Mouse (Mus musculus) hindbrain, embryonic 10.5 days (tissue): ENCODE measurements around the gene Pank4. TPM values are rescaled to one million over a fixed set of nuclear protein-coding genes. Genes with fewer than 3 reads are reported as not detected.

ENCODE experiments used
- DNase-seq: peaks from one replicate; pipeline ENCODE4 v3.0.0-alpha.2; 2017; ENCODE audit warnings: low spot score
- H3K27ac ChIP-seq: fragments of 300-500 bp; sonication (generic); 2 replicates; pipeline ENCODE4 v1.5.1; 2016; ENCODE audit warnings: mild to moderate bottlenecking, moderate library complexity
- H3K27me3 ChIP-seq: fragments of 300-500 bp; sonication (generic); 2 replicates; pipeline ENCODE4 v1.6.1; 2016; ENCODE audit warnings: mild to moderate bottlenecking; ENCODE audit not compliant: poor library complexity, insufficient read depth, severe bottlenecking
- H3K36me3 ChIP-seq: fragments of 300-500 bp; sonication (generic); 2 replicates; pipeline ENCODE4 v1.6.1; 2016; ENCODE audit warnings: mild to moderate bottlenecking, moderate library complexity
- H3K4me1 ChIP-seq: fragments of 300-500 bp; sonication (generic); replicated peaks from 2 replicates; pipeline ENCODE4 v1.6.1; 2016; ENCODE audit warnings: mild to moderate bottlenecking
- H3K4me3 ChIP-seq: fragments of 300-500 bp; sonication (generic); 2 replicates; pipeline ENCODE4 v1.5.1; 2016; ENCODE audit warnings: mild to moderate bottlenecking, moderate library complexity
- H3K9me3 ChIP-seq: fragments of 300-500 bp; sonication (generic); 2 replicates; pipeline ENCODE4 v1.6.1; 2016; ENCODE audit warnings: mild to moderate bottlenecking, moderate library complexity
- WGBS: fragments of 180-500 bp; shearing (Covaris S2); methylation state at CpG from one replicate; pipeline ENCODE4 v1.1.7; 2016; 5-methylcytosine and 5-hydroxymethylcytosine counted together
- polyA plus RNA-seq: library from polyadenylated mRNA; unstranded; fragments of >200 nt; fragmentation: Nextera tagmentation; extraction: Ambion mirVana; gene quantifications from 2 replicates; pipeline ENCODE4 v1.2.1, GENCODE M21; 2016

Pank4 gene
- polyA plus RNA-seq, 1 experiment from 2014 or later, result 39.9 TPM

DNA sequence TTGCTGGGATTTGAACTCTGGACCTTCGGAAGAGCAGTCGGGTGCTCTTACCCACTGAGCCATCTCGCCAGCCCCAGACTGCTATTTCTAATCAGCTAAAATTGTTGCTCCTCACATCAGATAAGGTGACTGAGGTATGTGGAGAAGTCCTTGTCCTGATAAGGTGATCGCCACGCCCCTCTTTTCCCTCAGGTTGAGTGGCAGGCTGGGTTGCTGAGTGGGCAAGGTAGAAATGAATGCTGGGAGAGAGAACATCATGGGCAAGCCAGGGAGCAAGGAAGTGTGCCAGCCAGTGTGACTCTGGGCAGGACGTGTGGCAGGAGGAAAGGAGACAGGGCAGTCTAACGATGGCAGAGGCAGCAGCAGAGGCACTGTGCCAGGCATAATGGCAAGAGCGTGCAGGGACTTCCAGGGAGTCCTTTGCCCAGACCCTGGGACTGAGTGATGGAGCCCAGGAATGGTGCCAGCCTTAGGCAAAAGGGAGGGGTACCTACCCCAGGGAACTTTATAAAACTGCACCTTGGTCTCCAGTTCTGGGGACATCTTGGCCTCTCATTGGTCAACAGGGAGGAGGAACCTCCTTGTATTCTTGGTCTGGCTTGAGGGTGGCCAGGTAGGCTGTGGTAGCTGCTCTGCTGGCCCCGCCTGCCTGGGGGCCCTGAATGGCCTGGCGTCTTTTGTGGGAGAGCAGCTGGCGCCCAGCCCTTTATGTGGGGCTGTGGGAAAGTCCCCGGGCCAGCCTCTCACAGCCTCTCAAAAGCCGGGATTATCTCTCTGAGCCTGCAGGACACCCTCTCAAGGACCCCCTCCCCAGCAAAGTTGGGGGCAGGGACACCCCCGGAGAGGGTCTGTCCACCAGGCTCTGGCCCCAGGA, 15.6 kb upstream of the Pank4 start:
- Histone ChIP-seq H3K4me3 (peak overlapping the region; percentile 36), H3K36me3 (no peaks in the 10 kb centered on the region), H3K27ac (peak overlapping the region; percentile 88), H3K9me3 (no peaks in the 10 kb centered on the region), H3K4me1 (peaks cover 94% of the 10 kb centered on the region), H3K27me3 (peaks cover 54% of the 10 kb centered on the region)
- 48% methylated on average over 14 of the region's 14 CpGs for WGBS
- DNase-seq, result peak; percentile 56

DNA sequence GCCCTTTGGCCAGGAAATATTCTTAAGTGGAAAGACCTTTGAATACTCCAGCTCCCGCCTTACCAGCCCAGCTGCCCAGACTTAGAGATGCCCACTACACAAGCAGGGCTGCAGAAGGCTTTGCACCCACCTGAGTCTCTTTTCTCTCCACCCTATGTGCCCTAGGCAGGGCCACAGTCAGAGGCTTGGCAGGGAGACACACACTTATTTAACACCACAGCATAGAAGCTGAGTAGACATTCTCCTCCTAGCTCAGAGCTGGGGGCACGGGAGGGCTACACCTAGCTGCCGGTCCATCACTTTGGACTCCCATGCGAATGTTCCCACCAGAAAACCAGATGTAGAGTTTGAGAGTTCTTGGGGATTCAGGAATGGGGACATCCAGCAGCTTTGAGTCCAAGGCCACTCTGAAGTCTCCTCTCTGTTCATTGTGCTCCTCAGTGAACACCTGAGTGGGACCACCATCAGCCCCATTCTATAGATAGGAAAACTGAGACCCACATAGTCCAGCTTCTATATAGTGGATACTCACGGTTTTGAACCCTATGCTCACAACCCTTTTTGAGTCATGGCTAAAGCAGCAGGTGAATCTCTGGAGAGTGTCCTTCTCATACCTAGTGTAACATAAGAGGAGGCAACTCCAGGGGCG, 14.9 kb upstream of the Pank4 start:
- H3K27ac ChIP-seq, result peak overlapping the region; percentile 88
- no peak for DNase-seq
- H3K4me3 ChIP-seq, result peak overlapping the region; percentile 36
- WGBS, result 48% methylated on average over 6 of the region's 6 CpGs
- H3K27me3 ChIP-seq, result peaks cover 61% of the 10 kb centered on the region
- no peaks in the 10 kb centered on the region for H3K36me3 ChIP-seq
- peaks cover 94% of the 10 kb centered on the region for H3K4me1 ChIP-seq
- H3K9me3 ChIP-seq, result no peaks in the 10 kb centered on the region

DNA sequence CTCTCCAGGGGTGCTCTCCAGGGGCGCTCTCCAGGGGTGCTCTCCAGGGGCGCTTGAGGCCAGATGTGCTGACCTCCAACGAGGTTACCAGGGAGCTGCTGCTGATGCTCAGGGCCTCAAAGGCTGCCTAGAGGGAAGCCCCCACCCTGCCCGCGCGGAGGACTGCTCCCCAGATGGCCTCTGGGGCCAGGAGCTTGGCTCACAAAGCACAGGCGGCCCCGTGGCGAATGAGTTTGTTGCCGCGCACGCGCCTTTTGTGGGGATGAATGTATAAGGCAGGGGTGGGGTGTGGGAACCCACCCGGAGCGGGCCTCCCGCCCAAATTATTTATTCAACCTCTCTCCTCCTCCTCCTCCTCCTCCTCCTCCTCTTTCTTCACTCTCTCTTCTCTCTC, 14.3 kb upstream of the Pank4 start:
- Histone ChIP-seq H3K27me3 (peaks cover 66% of the 10 kb centered on the region), H3K36me3 (no peaks in the 10 kb centered on the region), H3K9me3 (no peaks in the 10 kb centered on the region), H3K4me3 (peak overlapping the region; percentile 36), H3K4me1 (peaks cover 95% of the 10 kb centered on the region), H3K27ac (peak overlapping the region; percentile 88)
- DNase-seq, result peak; percentile 83
- WGBS, result 9% methylated on average over 16 of the region's 16 CpGs

DNA sequence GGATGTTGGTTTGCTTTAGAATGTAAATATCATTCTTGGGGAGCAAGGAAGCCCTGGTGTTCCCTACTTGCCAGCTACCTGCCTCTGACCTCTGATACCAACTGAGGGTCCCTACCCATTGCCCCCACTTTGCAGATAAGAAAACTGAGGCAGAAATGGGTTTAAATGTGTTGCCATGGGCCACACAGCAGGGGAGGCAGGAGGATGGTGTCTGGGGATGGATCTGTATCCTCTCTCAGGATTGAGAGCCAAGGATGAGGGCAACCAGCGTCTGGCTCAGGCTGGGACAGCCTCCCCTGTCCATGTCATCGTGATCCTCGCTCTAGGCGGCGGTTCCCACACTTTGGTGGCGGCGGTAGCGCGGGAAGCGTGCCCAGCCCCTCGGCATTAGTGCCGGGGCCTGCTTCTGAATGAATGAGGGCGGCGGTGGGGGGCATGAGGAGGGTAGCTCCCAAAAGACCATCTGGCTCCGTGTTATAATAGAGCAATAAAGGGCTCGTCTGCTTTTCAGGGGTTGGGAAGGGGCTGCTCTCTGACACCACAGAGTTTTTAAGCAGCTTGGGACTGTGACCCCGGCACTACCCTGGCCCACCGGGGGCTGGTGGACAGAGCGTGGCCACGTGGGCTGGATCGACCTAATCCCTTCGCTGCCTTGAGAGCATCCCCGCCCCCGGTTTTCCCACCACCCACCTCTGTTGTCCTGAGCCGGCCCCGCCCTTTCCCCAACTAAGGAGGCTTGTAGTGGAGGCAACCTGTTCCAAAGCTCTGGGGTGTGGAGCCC, 11.3 kb upstream of the Pank4 start:
- 1% methylated on average over 26 of the region's 26 CpGs for WGBS
- H3K36me3 ChIP-seq, result no peaks in the 10 kb centered on the region
- peaks cover 98% of the 10 kb centered on the region for H3K4me1 ChIP-seq
- H3K27me3 ChIP-seq, result peaks cover 93% of the 10 kb centered on the region
- H3K27ac ChIP-seq, result peak overlapping the region; percentile 83
- H3K9me3 ChIP-seq, result no peaks in the 10 kb centered on the region
- H3K4me3 ChIP-seq, result peak overlapping the region; percentile 36
- peak; percentile 90 for DNase-seq

DNA sequence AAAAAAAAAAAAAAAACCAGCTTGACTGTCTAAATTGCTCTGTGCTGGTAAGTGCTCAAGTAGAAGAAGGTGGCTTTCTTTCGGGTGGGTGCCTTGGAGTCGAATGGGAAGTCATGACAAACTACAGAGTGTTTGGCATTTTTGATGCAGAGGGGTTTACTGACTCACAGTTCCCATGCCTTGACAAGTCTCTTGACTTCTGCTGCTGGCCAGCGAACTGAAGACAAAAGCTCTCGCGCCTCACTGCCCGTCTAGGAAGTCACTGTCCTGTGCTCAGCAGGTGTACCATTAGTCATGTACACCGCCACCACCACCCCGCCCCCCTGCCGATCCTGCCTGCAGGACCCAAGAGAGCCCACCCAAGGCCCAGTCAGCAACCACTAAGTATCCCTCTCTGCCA, 7.3 kb upstream of the Pank4 start:
- WGBS, result 19% methylated on average over 9 of the region's 9 CpGs
- peaks cover 100% of the 10 kb centered on the region for H3K4me1 ChIP-seq
- H3K27ac ChIP-seq, result peak overlapping the region; percentile 97
- H3K36me3 ChIP-seq, result peaks cover 5% of the 10 kb centered on the region
- peak overlapping the region; percentile 91; the same call in 1 of the 2 replicates for H3K4me3 ChIP-seq
- H3K27me3 ChIP-seq, result peaks cover 95% of the 10 kb centered on the region
- H3K9me3 ChIP-seq, result no peaks in the 10 kb centered on the region
- no peak for DNase-seq

DNA sequence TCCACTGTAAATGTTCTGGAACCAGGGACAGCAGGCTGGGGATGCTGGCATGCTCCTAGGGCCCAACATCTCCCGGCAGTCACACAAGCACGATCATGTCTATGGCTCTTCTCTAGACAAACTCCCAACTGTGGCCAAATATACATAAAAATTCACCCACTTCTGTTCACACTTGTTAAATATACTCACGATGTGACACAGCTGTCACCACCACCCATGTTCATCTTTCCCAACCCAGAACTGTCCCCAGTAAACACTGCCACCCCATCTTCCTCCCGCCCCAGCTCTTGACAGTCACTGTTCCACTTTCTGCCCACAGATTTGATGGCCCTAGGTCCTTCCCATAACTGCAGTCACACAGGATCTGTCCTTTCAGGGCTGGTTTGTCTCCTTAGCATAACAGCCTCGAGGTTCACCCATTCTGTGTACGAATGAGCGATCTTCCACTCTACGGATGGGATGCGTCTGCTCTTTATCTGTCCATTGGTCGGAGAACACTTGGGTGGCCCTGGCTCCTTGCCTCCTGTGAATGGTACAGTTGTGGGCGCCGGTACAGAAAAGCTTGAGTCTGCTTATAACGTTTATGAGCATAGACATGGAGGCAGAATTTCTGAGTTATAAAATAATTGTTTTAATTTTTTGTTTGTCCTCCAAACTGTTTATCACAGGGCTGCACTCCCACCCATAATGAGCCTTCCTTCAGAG, 6.5 kb upstream of the Pank4 start:
- Histone ChIP-seq H3K36me3 (peaks cover 14% of the 10 kb centered on the region), H3K9me3 (no peaks in the 10 kb centered on the region), H3K27ac (peak overlapping the region; percentile 97), H3K4me3 (peak overlapping the region; percentile 91), H3K27me3 (peaks cover 95% of the 10 kb centered on the region), H3K4me1 (peaks cover 100% of the 10 kb centered on the region)
- DNase-seq, result no peak
- WGBS, result 36% methylated on average over 13 of the region's 13 CpGs

DNA sequence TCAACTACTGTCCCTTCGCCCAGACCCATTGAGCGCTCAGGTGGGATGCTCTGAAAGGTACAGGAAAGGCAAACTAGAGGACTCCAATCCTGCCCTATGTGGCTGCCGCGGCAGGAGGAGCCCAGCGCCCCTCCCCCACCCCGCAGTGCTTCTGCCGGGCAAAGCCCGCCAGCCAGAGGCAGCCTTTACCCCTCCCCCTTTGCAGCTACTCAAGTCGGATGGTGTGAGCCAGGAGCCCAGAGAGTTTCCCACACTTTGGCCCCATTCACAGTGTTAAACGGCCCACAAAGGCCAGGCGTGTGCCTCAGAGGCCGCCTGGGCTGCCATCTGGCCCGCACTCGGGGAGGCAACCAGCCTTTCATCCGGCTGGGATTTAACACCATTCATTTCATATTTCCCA, 5.8 kb upstream of the Pank4 start:
- H3K36me3 ChIP-seq, result peaks cover 21% of the 10 kb centered on the region

DNA sequence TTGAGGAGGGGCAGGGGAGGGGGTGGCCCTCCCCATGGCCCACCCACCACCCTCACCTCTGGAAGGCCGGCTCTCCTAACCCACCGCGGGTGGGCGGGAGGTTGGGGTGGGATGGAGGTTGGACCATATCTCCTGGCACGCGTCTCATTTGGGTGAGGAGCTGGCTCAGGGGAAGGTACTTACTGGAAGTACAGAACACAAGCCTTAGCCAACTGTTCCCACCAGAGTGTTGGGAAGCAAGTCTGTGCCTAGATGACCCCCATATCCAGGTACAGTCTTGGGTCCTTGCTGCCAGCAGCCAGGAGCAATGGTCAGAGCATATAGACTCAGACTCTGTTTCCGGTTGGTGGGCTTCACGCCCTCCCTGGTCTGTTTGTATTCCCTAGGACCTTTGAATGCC, 5.3 kb upstream of the Pank4 start:
- DNase-seq, result no peak
- peaks cover 94% of the 10 kb centered on the region for H3K27me3 ChIP-seq
- peaks cover 23% of the 10 kb centered on the region for H3K36me3 ChIP-seq
- H3K4me1 ChIP-seq, result peaks cover 100% of the 10 kb centered on the region
- H3K9me3 ChIP-seq, result no peaks in the 10 kb centered on the region
- H3K27ac ChIP-seq, result peak overlapping the region; percentile 97
- peak overlapping the region; percentile 91 for H3K4me3 ChIP-seq
- 6% methylated on average over 8 of the region's 8 CpGs for WGBS

More for the DNA sequence above, 5.8 kb upstream of the Pank4 start:
- under 1% methylated on average over 15 of the region's 15 CpGs for WGBS
- Histone ChIP-seq H3K4me1 (peaks cover 100% of the 10 kb centered on the region), H3K27ac (peak overlapping the region; percentile 97), H3K27me3 (peaks cover 95% of the 10 kb centered on the region), H3K4me3 (peak overlapping the region; percentile 91), H3K9me3 (no peaks in the 10 kb centered on the region)
- DNase-seq, result peak; percentile 92

DNA sequence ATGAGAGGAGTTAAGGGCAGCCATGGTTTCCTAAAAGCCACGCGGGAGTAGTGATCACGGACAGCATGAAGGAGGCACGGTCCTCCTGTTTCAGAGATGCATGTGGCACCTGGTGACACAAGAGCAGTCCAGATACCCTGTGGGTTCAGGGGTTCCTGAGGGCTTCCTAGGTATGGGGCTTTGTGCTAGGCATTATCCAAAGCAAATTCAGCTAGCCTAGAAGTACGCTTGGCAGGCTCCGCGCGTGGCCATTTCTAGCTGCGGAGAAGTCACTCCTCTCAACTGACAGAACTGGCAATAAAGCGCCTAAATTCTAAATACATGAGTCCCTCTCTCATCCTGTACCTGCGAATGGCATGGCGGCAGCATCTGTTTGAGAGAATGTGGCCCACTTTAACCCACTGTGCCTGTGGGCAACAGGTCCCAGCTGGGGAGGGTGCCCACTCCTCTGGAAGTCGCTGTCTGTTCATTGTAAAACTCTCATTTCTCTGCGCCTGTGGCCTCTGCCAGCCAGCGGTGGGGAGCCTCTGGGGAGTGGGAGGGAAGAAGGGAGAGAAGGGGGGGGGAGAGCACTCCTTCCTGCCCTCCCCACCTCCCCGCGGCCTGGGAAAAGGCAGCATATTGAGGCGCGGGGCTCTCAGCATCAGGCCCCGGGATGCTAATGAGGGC, 3.8 kb upstream of the Pank4 start:
- Histone ChIP-seq H3K4me1 (peaks cover 98% of the 10 kb centered on the region), H3K36me3 (peaks cover 23% of the 10 kb centered on the region), H3K9me3 (no peaks in the 10 kb centered on the region), H3K4me3 (peak overlapping the region; percentile 91), H3K27ac (peak overlapping the region; percentile 97), H3K27me3 (peaks cover 79% of the 10 kb centered on the region)
- no peak for DNase-seq
- WGBS, result 12% methylated on average over 20 of the region's 20 CpGs

DNA sequence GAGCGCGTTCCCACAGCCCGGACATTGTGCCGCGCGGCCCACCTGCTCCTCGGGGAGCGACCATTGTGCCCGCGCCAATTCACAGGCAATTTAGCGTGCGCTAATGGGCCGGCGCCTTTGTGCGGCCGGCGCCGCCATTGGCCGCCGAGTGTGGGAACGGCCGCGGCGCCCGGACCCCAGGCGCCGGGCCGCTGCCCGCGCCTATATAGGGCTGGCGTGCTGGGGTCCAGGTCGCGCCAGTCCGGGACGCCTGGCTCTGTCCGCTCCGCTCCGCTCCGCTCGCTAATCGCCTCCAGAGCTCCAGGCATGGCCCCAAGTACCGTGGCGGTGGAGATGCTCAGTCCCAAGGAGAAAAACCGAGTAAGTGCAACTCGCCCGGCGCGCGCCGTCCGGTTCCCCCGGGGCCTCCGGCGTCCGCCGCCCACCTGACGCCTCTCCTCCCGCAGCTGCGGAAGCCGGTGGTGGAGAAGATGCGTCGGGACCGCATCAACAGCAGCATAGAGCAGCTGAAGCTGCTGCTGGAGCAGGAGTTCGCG, 3.2 kb upstream of the Pank4 start, which contains the start of gene Hes5:
Hes5 (plus strand) TSS at position 234 of the 536 bp plus-strand sequence.
- no peaks in the 10 kb centered on the region for H3K9me3 ChIP-seq
- peaks cover 73% of the 10 kb centered on the region for H3K27me3 ChIP-seq
- H3K27ac ChIP-seq, result peak within 1 kb of the TSS; percentile 97
- under 1% methylated on average over 65 of the region's 65 CpGs for WGBS
- H3K36me3 ChIP-seq, result peaks cover 23% of the 10 kb centered on the region
- peaks cover 98% of the 10 kb centered on the region for H3K4me1 ChIP-seq
- H3K4me3 ChIP-seq, result peak within 1 kb of the TSS; percentile 91
- peak; percentile 92 for DNase-seq

DNA sequence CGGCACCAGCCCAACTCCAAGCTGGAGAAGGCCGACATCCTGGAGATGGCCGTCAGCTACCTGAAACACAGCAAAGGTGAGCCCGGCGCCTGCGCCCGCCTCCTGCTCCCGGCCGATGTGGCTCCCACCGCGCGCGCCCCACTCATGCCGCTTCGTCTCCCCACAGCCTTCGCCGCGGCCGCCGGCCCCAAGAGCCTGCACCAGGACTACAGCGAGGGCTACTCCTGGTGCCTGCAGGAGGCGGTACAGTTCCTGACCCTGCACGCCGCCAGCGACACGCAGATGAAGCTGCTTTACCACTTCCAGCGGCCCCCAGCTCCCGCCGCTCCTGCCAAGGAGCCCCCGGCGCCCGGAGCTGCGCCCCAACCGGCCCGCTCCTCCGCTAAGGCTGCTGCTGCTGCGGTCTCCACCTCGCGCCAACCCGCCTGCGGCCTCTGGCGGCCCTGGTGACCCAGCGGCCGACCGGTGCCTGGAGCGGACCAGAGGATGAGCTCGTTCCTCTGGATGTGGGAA, 2.6 kb upstream of the Pank4 start:
- Histone ChIP-seq H3K9me3 (no peaks in the 10 kb centered on the region), H3K36me3 (peaks cover 29% of the 10 kb centered on the region), H3K4me3 (peak overlapping the region; percentile 91), H3K4me1 (peaks cover 98% of the 10 kb centered on the region), H3K27ac (peak overlapping the region; percentile 97), H3K27me3 (peaks cover 68% of the 10 kb centered on the region)
- under 1% methylated on average over 47 of the region's 47 CpGs for WGBS
- peak; percentile 72 for DNase-seq
